Mouse (Mus musculus): ENCODE results near the gene Lrp1.

Gene Lrp1

GRCm38 (mm10) chr10:127555703-127556102 is 65.2 kb downstream of the Lrp1 start:
- no peak for DNase-seq (ENCODE audit: low spot score)

DNA sequence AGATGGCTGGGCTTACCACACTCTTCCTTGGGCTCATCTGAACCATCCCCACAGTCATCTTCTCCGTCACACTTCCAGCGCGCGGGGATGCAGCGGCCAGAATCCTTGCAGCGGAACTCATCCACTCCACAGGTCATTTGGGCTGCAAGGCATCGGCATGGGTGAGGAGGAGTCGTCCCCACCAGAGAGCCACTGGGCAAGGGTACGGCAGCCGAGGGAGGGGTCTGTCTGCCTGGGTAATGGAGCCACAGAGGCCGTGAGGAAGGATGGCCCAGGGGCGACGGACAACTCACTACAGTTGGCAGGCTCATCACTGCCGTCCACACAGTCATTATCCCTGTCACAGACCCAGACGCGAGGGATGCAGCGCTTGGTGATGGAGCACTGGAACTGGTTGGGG is 71.1 kb downstream of the Lrp1 start:
- DNase-seq (ENCODE audit: low spot score) = no peak

GRCm38 (mm10) chr10:127548236-127548635 is 72.7 kb downstream of the Lrp1 start:
- no peak for DNase-seq (ENCODE audit: low spot score)

GRCm38 (mm10) chr10:127546505-127546904 is 74.4 kb downstream of the Lrp1 start:
- no peak for DNase-seq (ENCODE audit: low spot score)

DNA sequence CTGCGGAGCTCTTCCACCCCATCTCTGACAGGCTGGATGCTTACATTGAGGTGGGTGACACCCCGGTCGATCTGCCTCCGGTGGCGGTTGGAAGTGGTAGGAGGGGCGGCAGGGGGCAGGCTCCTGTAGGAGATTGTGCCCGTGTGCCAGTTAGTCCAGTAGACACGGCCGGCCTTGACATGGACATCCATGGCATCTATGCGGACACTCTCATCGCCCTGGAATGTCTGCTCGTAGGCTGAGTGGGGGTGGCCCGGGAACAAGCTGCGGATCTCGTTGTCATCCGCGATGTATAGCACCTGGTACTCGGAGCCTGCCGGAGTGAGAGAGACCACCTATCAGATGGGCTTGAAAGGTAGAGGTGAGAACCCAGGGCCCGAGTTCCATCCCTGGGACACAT is 76.6 kb downstream of the Lrp1 start:
- no peak for DNase-seq (ENCODE audit: low spot score)

DNA sequence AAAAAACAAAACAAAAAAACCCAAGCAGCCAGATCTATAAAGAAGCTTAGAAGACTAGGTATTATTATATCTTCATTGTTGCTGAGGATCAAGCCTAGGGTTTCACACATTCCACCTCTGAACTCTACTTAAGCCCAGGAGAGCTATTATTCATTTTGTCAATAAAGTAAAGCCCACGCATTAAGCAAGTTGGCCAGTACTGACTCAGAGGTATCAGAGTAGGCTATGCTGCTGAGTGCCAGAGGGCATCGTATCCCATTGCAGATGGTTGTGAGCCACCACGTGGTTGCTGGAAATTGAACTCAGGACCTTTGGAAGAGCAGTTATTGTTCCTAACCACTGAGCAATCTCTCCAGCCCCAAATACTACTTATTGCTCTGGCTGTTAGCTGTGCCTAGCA is 77.0 kb downstream of the Lrp1 start:
- DNase-seq (ENCODE audit: low spot score) = no peak

DNA sequence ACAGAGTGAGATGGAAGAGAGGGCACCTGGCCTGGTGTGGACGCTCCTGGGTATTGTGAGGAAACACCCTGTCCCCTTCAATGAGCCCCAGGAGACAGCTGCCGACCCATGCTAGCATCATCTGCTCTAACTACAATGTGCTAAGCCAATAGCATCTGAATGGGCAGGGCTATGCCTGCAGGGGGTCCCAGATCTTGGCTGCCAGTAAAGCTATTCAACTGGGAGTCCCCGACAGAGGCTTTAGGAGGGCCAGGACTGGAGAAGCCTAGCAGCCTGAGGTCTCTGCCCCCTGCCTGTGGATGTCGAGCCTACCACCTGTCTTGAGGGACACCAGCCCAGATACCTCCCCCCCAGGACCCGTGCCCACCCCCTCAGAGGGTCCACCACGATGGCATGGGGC is 78.2 kb downstream of the Lrp1 start:
- no peak for DNase-seq (ENCODE audit: low spot score)

- no peak for DNase-seq (ENCODE audit: low spot score)
Measured at GRCm38 (mm10) chr10:127542084-127542483, 78.9 kb downstream of the Lrp1 start.

GRCm38 (mm10) chr10:127541510-127541909 is 79.4 kb downstream of the Lrp1 start:
- no peak for DNase-seq (ENCODE audit: low spot score)

- peak; percentile 82 for DNase-seq (ENCODE audit: low spot score)
Measured at GRCm38 (mm10) chr10:127537854-127538583, 82.9 kb downstream of the Lrp1 start.

GRCm38 (mm10) chr10:127536586-127537314 is 84.2 kb downstream of the Lrp1 start:
- DNase-seq (ENCODE audit: low spot score) = peak; percentile 49

GRCm38 (mm10) chr10:127534929-127535384 is 86.0 kb downstream of the Lrp1 start:
- DNase-seq (ENCODE audit: low spot score) = no peak

- DNase-seq (ENCODE audit: low spot score) = no peak
Measured at GRCm38 (mm10) chr10:127534036-127534928, 86.7 kb downstream of the Lrp1 start, which contains the start of gene Nxph4. Gene Nxph4 (minus strand): TSS chr10:127534559.

DNA sequence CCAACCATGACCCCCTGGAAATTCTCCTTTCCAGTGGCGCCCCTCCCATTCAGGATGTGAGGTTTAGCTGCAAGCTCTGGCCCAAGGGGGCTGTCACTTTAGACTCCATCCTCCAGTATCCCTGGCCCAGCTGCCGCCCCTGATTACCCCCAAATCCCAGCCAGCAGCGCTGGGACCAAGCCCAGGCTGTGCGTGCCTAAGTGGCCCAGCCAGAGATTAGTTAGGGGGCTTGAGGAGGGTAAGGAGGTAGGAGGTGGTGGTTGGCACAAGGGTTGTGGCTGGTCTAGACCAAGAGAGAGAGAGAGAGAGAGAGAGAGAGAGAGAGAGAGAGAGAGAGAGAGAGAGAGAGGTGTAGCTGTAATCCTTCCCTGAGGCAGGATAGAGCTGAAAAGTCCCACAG is 89.4 kb downstream of the Lrp1 start:
- no peak for DNase-seq (ENCODE audit: low spot score)

GRCm38 (mm10) chr10:127530945-127531344 is 90.0 kb downstream of the Lrp1 start:
- no peak for DNase-seq (ENCODE audit: low spot score)

- no peak for DNase-seq (ENCODE audit: low spot score)
Measured at GRCm38 (mm10) chr10:127527481-127527880, 93.5 kb downstream of the Lrp1 start.

GRCm38 (mm10) chr10:127526681-127527080 is 94.3 kb downstream of the Lrp1 start:
- peak; percentile 56 for DNase-seq (ENCODE audit: low spot score)

GRCm38 (mm10) chr10:127526048-127526447 is 94.9 kb downstream of the Lrp1 start:
- DNase-seq (ENCODE audit: low spot score) = no peak

GRCm38 (mm10) chr10:127524646-127525255 is 96.2 kb downstream of the Lrp1 start:
- DNase-seq (ENCODE audit: low spot score) = no peak

DNA sequence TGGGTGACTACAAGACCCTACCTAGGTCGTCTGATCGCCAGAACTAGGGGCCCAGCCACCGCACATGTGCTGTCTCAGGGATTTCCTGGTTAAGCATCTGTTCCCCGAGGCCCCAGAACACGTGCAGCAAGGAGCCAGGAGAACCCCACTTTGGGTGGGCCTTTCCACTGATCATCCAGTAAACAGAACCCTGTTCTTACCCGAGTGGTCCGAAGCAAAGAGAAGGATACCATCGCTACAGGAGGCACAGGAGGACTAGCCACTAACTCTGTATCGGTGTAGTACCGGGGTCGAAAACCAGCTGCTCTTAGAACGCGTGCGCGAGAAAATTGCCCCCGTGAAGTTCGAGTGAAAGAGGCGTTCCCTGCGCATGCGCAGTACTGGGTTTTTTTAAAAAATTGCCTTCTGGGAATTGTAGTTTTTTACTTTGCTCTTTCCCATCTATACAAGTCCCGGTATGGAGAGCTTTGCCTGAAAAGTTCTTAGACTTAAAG is 98.8 kb downstream of the Lrp1 start, which contains the start of gene Shmt2:
TSS of gene Shmt2 (minus strand) at position 357 of the 494 bp plus-strand sequence.
- peak; percentile 82 for DNase-seq (ENCODE audit: low spot score)

DNA sequence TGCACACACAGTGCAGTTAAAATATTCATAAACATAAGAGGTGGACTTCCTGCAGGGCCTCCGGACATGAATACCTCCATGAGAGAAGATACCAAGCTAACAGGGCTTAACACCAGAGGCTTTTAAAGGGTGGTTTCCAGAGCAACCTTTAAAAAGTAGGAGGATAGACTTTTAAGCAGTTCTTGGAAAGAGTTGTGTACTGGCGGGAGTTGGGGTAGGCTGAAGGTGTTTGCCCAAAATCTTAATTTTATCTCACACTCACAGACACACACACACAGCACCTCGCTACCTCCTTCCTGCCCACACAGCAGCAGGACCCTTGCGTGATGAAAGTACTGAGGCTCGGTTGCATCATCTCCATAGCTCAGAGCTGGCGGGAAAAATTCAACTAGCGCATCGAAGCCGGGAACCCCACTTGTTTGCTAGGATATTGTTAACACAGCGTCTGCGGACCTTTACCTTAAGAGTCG is 99.3 kb downstream of the Lrp1 start:
- DNase-seq (ENCODE audit: low spot score) = no peak
